Mouse (Mus musculus) liver, embryonic 16.5 days (tissue): ENCODE data around the gene Macrod2. TPM values are rescaled to one million over a fixed set of nuclear protein-coding genes. Genes with fewer than 3 reads are reported as not detected.

ENCODE experiments used
- ATAC-seq: fragments of 200-750 bp; cut with Nextera tagmentation; 2 replicates; pipeline ENCODE4 v1.8.0; 2017; ENCODE audit warnings: low read depth, mild to moderate bottlenecking, moderate number of reproducible peaks, moderate library complexity
- H3K27ac ChIP-seq: fragments of 300-500 bp; sonication (generic); 2 replicates; pipeline ENCODE4 v1.5.1; 2014; ENCODE audit warnings: mild to moderate bottlenecking, low read length
- H3K27me3 ChIP-seq: fragments of 300-500 bp; sonication (generic); 2 replicates; pipeline ENCODE4 v1.6.1; 2014; ENCODE audit warnings: low read depth, low read length, mixed read lengths; ENCODE audit not compliant: control insufficient read depth, insufficient read depth
- H3K36me3 ChIP-seq: fragments of 300-500 bp; sonication (generic); 2 replicates; pipeline ENCODE4 v1.6.1; 2014; ENCODE audit warnings: mild to moderate bottlenecking; ENCODE audit not compliant: control insufficient read depth, insufficient read depth
- H3K4me1 ChIP-seq: fragments of 300-500 bp; sonication (generic); 2 replicates; pipeline ENCODE4 v1.6.1; 2014; ENCODE audit warnings: low read depth, low read length, mixed read lengths; ENCODE audit not compliant: control insufficient read depth
- H3K4me2 ChIP-seq: fragments of 300-500 bp; sonication (generic); 2 replicates; pipeline ENCODE4 v1.6.1; 2014; ENCODE audit warnings: low read depth, low read length, mixed read lengths
- H3K4me3 ChIP-seq: fragments of 300-500 bp; sonication (generic); 2 replicates; pipeline ENCODE4 v1.5.1; 2014; ENCODE audit warnings: low read depth, mild to moderate bottlenecking, low read length
- H3K9ac ChIP-seq: fragments of 300-500 bp; sonication (generic); 2 replicates; pipeline ENCODE4 v1.6.1; 2014; ENCODE audit warnings: low read depth, low read length
- H3K9me3 ChIP-seq: fragments of 300-500 bp; sonication (generic); replicated peaks from 2 replicates; pipeline ENCODE4 v1.6.1; 2016; ENCODE audit warnings: low read length; ENCODE audit not compliant: control insufficient read depth
- WGBS: fragments of 180-500 bp; shearing (Covaris S2); extraction: QIAGEN DNeasy Blood & Tissue Kit; methylation state at CpG from one replicate; pipeline ENCODE4 v1.1.7; 2014; ENCODE audit not compliant: insufficient replicate concordance; 5-methylcytosine and 5-hydroxymethylcytosine counted together
- polyA plus RNA-seq: library from polyadenylated mRNA; unstranded; fragments of >200 nt; fragmentation: Nextera tagmentation; extraction: Ambion mirVana; gene quantifications from 2 replicates; pipeline ENCODE4 v1.2.1, GENCODE M21; 2015

Macrod2 gene
- polyA plus RNA-seq, 1 experiment from 2014 or later, result 5.5 TPM

DNA sequence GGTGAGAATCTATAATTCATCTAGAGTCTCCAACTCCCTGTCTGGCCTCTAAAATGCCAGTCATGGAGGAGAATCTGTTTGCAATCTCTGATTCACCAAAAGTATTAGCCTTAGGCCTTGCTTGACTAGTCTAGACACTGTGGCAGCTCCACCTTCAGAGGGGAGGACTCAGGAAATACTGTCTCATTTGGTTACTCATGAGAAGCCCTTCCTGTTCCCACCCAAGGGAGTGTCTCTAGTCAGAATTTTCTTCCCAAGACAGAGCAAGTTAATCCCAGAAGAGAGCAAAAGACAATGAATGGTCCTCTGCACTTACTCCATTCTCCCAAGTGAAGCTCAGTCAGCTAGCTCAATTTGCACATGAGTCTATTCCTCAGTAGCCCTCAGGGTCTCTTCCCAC lies 871.5 kb downstream of the Macrod2 start:
- H3K27me3 ChIP-seq, result no peaks in the 10 kb centered on the region
- no peak overlapping the region for H3K4me2 ChIP-seq
- no peaks in the 10 kb centered on the region for H3K9me3 ChIP-seq
- no peak overlapping the region for H3K27ac ChIP-seq
- no peak overlapping the region for H3K4me3 ChIP-seq
- H3K36me3 ChIP-seq, result no peaks in the 10 kb centered on the region
- no peak for ATAC-seq
- H3K9ac ChIP-seq, result no peak overlapping the region
- no peaks in the 10 kb centered on the region for H3K4me1 ChIP-seq

DNA sequence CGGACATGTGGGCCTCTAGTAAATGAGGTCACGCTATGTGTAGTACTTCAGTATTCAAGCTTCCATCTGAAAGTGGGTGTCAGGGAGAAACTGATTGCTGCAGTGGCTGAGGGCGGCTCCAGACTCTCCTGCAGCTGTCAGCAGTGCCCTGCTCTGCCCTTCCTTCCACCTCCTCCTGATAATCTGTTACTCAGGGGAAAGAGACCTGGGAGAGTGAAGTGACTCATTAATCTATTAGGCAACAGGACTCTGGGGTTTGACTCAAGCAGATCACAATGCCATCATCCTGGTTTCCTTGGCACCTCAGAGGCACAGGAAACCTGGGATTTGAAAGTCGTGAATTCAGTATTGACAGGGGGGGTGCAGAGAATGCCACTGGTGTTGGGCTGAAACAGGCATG lies 876.4 kb downstream of the Macrod2 start:
- Histone ChIP-seq H3K4me1 (no peaks in the 10 kb centered on the region), H3K9me3 (no peaks in the 10 kb centered on the region), H3K9ac (no peak overlapping the region), H3K4me3 (no peak overlapping the region), H3K4me2 (no peak overlapping the region), H3K27me3 (no peaks in the 10 kb centered on the region), H3K27ac (no peak overlapping the region), H3K36me3 (no peaks in the 10 kb centered on the region)
- ATAC-seq, result 0 out of 2 replicates have a peak, but pooled peaks have one; percentile 13
- 41% methylated on average over 4 of the region's 4 CpGs for WGBS

DNA sequence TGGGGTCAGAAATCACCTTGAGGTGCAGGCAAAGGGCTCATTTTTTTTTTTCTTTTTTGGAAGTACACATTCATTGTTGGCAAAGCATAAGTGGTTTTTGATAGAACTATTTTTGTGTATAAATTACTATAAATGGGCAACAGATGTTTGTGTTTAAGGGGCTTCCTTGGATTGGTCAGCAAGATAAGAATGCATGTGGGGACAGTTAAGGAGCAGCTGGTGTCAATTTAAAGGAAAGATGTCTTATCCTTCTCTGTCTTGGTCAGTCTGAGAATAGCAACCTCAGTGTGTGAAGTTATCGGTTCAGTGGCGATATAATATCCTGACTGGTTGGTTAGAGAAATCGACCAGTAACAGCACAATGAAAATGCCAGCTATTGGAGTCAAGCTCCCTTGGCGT lies 877.9 kb downstream of the Macrod2 start:
- WGBS, result 64% methylated on average over 4 of the region's 4 CpGs
- H3K4me3 ChIP-seq, result no peak overlapping the region
- no peak overlapping the region for H3K4me2 ChIP-seq
- no peaks in the 10 kb centered on the region for H3K36me3 ChIP-seq
- H3K9ac ChIP-seq, result no peak overlapping the region
- H3K27me3 ChIP-seq, result no peaks in the 10 kb centered on the region
- no peak for ATAC-seq
- no peaks in the 10 kb centered on the region for H3K4me1 ChIP-seq
- no peak overlapping the region for H3K27ac ChIP-seq
- no peaks in the 10 kb centered on the region for H3K9me3 ChIP-seq

DNA sequence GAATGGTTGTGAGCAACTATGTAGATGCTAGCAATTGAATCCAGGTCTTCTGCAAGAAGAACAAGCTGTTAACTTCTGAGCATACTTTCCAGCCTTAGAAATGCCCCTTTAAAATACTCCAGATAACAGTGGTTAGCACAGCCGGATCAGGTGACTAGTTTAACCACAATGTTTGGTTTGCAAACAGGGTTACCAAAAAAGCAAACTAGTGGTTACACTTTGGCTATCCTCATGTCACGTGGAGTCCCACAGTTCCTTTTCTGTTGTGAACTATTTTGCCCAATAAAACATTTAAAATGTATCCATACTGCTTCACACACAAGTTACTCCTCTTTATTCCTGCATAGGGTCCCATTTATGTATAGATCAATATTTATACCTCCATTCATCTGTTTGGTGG lies 879.2 kb downstream of the Macrod2 start:
- H3K4me1 ChIP-seq, result no peaks in the 10 kb centered on the region
- 10% methylated on average over 2 of the region's 2 CpGs for WGBS
- no peak overlapping the region for H3K27ac ChIP-seq
- ATAC-seq, result no peak
- no peaks in the 10 kb centered on the region for H3K27me3 ChIP-seq
- H3K36me3 ChIP-seq, result no peaks in the 10 kb centered on the region
- no peak overlapping the region for H3K4me3 ChIP-seq
- H3K9me3 ChIP-seq, result no peaks in the 10 kb centered on the region
- H3K4me2 ChIP-seq, result no peak overlapping the region
- no peak overlapping the region for H3K9ac ChIP-seq

DNA sequence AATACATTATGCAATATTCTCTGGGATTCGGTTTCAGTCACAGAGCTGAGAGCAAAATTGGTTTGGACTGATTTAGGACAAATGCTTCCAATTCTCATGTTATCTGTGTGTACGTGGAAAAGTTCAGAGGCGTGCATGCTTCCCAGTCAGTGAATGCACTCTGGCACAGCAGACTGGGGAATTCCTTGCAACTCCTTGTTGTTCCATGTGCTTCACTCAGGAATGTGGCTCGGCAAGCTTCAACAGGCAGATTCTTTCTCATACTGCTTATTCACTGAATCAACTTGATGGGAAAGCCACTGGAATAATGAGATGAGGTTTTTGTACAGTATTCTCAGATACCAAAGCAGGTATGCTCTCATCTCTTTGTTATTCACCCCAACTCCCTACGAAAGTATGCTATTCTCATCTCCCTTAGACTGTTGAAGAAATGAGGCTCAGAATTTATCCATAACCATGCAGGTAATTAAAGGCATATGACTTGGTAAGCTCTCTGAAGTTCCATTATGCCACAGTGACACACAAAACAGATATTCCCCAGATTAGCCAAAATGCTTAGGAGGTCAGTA lies 884.1 kb downstream of the Macrod2 start:
- no peaks in the 10 kb centered on the region for H3K27me3 ChIP-seq
- H3K4me2 ChIP-seq, result no peak overlapping the region
- no peak for ATAC-seq
- no peaks in the 10 kb centered on the region for H3K9me3 ChIP-seq
- no peak overlapping the region for H3K4me3 ChIP-seq
- H3K4me1 ChIP-seq, result no peaks in the 10 kb centered on the region
- WGBS, result 56% methylated on average over 5 of the region's 5 CpGs
- no peak overlapping the region for H3K9ac ChIP-seq
- H3K36me3 ChIP-seq, result no peaks in the 10 kb centered on the region
- no peak overlapping the region for H3K27ac ChIP-seq

DNA sequence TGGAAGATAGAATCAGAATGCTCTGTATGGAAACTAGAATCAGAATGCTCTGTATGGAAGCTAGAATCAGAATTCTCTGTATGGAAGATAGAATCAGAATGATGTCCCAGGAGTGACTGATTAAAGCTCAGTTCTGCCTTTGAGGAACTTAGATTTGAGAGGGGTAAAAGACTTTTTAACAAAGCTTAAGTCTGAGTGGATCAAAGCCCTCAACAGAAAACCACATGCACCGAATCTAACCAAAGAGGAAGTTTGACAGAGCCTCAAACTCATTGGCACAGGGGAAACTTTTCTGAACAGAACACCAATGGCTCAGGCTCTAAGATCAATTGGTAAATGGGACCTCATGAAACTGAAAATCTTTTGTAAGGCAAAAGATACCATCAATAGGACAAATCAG lies 885.7 kb downstream of the Macrod2 start:
- no peak overlapping the region for H3K4me2 ChIP-seq
- no peaks in the 10 kb centered on the region for H3K36me3 ChIP-seq
- no peaks in the 10 kb centered on the region for H3K4me1 ChIP-seq
- no peak for ATAC-seq
- H3K9me3 ChIP-seq, result no peaks in the 10 kb centered on the region
- H3K4me3 ChIP-seq, result no peak overlapping the region
- H3K9ac ChIP-seq, result no peak overlapping the region
- H3K27ac ChIP-seq, result no peak overlapping the region
- no peaks in the 10 kb centered on the region for H3K27me3 ChIP-seq
- 17% methylated on average over 1 of the region's 1 CpGs for WGBS

DNA sequence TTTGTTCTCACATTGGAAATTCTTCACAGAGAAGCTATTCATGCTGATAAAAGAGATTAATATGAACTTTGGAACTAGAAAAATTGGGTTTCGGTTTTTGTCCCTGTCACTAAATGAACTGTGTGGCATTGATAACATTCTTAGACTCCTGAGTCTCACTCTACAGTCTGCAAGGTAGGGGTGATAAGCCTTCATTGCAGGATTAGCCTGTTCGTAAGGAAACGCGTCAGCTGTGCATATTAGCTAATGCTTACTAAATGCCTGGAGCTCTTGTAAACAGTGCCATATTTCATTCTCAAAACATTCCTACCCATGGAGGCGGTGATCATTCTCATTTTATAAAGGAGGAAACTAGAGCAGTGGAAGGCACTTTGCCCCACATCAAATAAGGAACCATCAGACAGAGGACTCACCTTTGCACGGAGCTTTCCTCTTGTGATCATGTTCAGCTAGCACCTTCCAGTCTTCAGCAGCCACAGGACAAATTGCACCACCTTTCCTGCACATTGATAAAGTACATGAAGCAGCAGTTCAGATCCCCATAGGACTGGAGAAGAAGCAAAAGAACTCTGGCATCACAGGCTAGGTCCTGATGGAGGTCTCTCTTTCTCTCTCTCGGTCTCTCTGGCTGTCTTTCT lies 891.1 kb downstream of the Macrod2 start:
- H3K4me1 ChIP-seq, result no peaks in the 10 kb centered on the region
- peak overlapping the region; percentile 36; the same call in 1 of the 2 replicates for H3K4me2 ChIP-seq
- peak; percentile 78 for ATAC-seq
- H3K27me3 ChIP-seq, result no peaks in the 10 kb centered on the region
- H3K36me3 ChIP-seq, result no peaks in the 10 kb centered on the region
- no peak overlapping the region for H3K27ac ChIP-seq
- H3K9me3 ChIP-seq, result no peaks in the 10 kb centered on the region
- no peak overlapping the region for H3K9ac ChIP-seq
- no peak overlapping the region for H3K4me3 ChIP-seq
- 36% methylated on average over 7 of the region's 7 CpGs for WGBS

DNA sequence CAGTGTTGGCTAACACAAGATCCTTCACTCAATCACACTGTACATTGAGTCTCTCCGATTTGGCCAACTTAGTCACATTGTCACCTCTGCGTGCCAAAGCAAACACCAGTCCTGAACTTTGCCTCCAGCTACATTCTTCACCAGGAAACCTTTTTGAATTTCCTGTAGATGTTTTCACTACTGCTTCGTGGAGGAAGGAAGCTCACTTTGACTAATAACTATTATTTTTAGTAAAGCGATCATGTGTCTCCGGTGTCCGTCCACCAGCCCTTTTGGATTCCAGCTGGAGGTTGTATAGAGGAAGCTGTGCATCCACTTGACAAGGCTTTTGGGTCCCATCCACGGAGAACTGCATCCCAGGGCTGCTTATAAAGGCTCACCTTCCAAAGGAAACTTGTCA lies 893.4 kb downstream of the Macrod2 start:
- H3K27me3 ChIP-seq, result no peaks in the 10 kb centered on the region
- peak; percentile 49; the same call in 1 of the 2 replicates for ATAC-seq
- 40% methylated on average over 7 of the region's 7 CpGs for WGBS
- H3K36me3 ChIP-seq, result no peaks in the 10 kb centered on the region
- no peaks in the 10 kb centered on the region for H3K4me1 ChIP-seq
- no peak overlapping the region for H3K27ac ChIP-seq
- no peaks in the 10 kb centered on the region for H3K9me3 ChIP-seq
- H3K4me3 ChIP-seq, result no peak overlapping the region
- H3K9ac ChIP-seq, result no peak overlapping the region
- H3K4me2 ChIP-seq, result no peak overlapping the region

DNA sequence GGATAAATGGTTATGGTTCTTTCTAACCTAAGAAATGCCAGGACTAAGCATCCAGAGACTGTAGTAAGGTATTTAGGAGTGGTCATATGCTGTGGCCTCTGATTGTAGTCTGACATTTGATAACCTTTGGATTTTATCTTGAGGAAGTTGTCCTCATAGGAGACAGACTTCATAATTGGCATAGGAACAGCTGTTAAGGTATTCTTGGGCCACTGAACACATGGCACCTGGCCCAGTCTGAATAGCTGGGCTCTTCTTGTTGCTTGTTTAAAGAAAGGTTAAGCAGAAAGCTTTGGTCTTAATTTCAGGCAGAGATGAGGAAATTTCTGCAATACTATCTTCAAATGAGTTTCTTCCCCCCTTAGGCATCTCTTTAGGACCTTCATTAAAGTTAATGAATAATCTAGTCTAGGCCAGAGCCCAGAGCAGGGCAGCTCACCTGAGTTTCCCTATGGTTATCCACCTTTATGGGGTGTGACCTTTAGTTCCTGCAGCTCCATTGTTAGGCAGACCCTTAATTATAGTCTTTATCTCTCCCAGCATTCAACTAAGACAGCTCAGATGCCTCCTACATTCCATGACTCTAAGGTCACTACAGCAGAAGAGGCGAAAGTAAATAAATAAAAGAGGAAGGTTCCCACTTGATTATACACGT lies 894.1 kb downstream of the Macrod2 start:
- WGBS, result 41% methylated on average over 2 of the region's 2 CpGs
- no peak for ATAC-seq
- H3K4me1 ChIP-seq, result no peaks in the 10 kb centered on the region

More for the DNA sequence above, 894.1 kb downstream of the Macrod2 start:
- Histone ChIP-seq H3K4me2 (no peak overlapping the region), H3K36me3 (no peaks in the 10 kb centered on the region), H3K27ac (no peak overlapping the region), H3K4me3 (no peak overlapping the region), H3K27me3 (no peaks in the 10 kb centered on the region), H3K9ac (no peak overlapping the region), H3K9me3 (no peaks in the 10 kb centered on the region)
